24 mouse cellular contexts compared by ENCODE assay signal in genomic region chr8:41551925-41552414, GRCm38 (mm10).
DNase-seq lines count a peak whose midpoint lies in the region; ATAC-seq lines count a peak whose summit lies in the region.
"Had no signal": no experiment of that assay in that cellular context is flagged by ENCODE, and none has a peak within 500 bp of the region (broad histone marks: within the 10 kb centered on the region; RNA-seq: fewer than 3 reads in every experiment).

No protein-coding gene starts in this region.

- H3K27ac ChIP-seq in kidney, embryonic 16.5 days (ENCODE audit: low read length): no peak overlapping the region
- H3K27ac ChIP-seq in kidney, embryonic 14.5 days (ENCODE audit: low read depth, low read length): no peak overlapping the region
- no peak overlapping the region for H3K27ac ChIP-seq in embryonic facial prominence, embryonic 11.5 days (replicated peaks; ENCODE audit: low read depth, low read length)
- peak overlapping the region; percentile 32; the same call in 1 of the 2 replicates for H3K27ac ChIP-seq in limb, embryonic 11.5 days (replicated peaks; ENCODE audit: low read depth, low read length)
- no peak overlapping the region for H3K27ac ChIP-seq in liver, embryonic 12.5 days
- H3K27ac ChIP-seq: embryonic facial prominence, embryonic 13.5 days; forebrain, embryonic 13.5 days; heart, adult 2 months; heart, embryonic 15.5 days; hindbrain, embryonic 13.5 days; hindbrain, postnatal 0 days had no signal

- no peaks in the 10 kb centered on the region for H3K9me3 ChIP-seq in kidney, embryonic 16.5 days (ENCODE audit: low read length)
- H3K9me3 ChIP-seq in kidney, embryonic 14.5 days (ENCODE audit: control insufficient read depth, low read length): no peaks in the 10 kb centered on the region
- no peaks in the 10 kb centered on the region for H3K9me3 ChIP-seq in embryonic facial prominence, embryonic 11.5 days (replicated peaks; ENCODE audit: control insufficient read depth, low read length)
- no peaks in the 10 kb centered on the region for H3K9me3 ChIP-seq in limb, embryonic 11.5 days (ENCODE audit: control insufficient read depth, low read length)
- H3K9me3 ChIP-seq in liver, embryonic 12.5 days (replicated peaks): no peaks in the 10 kb centered on the region
- H3K9me3 ChIP-seq: embryonic facial prominence, embryonic 13.5 days; forebrain, embryonic 13.5 days; G1E; heart, embryonic 15.5 days; hindbrain, embryonic 13.5 days had no signal

- H3K27me3 ChIP-seq in kidney, embryonic 16.5 days (ENCODE audit: insufficient read depth, low read length): no peaks in the 10 kb centered on the region
- no peaks in the 10 kb centered on the region for H3K27me3 ChIP-seq in kidney, embryonic 14.5 days (ENCODE audit: control insufficient read depth, insufficient read depth, low read length)
- H3K27me3 ChIP-seq in embryonic facial prominence, embryonic 11.5 days (ENCODE audit: control insufficient read depth, insufficient read depth, low read length): no peaks in the 10 kb centered on the region
- H3K27me3 ChIP-seq in limb, embryonic 11.5 days (ENCODE audit: control insufficient read depth, insufficient read depth, low read length): no peaks in the 10 kb centered on the region
- H3K27me3 ChIP-seq in liver, embryonic 12.5 days (replicated peaks): no peaks in the 10 kb centered on the region
- H3K27me3 ChIP-seq: forebrain, embryonic 13.5 days; heart, embryonic 15.5 days; hindbrain, embryonic 13.5 days had no signal

- no peaks in the 10 kb centered on the region for H3K36me3 ChIP-seq in kidney, embryonic 16.5 days (ENCODE audit: insufficient read depth, low read length)
- no peaks in the 10 kb centered on the region for H3K36me3 ChIP-seq in kidney, embryonic 14.5 days (ENCODE audit: control insufficient read depth, insufficient read depth, low read length)
- H3K36me3 ChIP-seq in embryonic facial prominence, embryonic 11.5 days (replicated peaks; ENCODE audit: control insufficient read depth, insufficient read depth, low read depth, low read length): no peaks in the 10 kb centered on the region
- H3K36me3 ChIP-seq in limb, embryonic 11.5 days (ENCODE audit: control insufficient read depth, insufficient read depth, low read length): no peaks in the 10 kb centered on the region
- no peaks in the 10 kb centered on the region for H3K36me3 ChIP-seq in liver, embryonic 12.5 days
- H3K36me3 ChIP-seq: embryonic facial prominence, embryonic 13.5 days; G1E; heart, embryonic 15.5 days; hindbrain, embryonic 13.5 days had no signal

- no peak overlapping the region for H3K4me3 ChIP-seq in kidney, embryonic 16.5 days (ENCODE audit: low read length)
- no peak overlapping the region for H3K4me3 ChIP-seq in kidney, embryonic 14.5 days (ENCODE audit: low read length)
- no peak overlapping the region for H3K4me3 ChIP-seq in embryonic facial prominence, embryonic 11.5 days (ENCODE audit: low read depth, low read length)
- H3K4me3 ChIP-seq in limb, embryonic 11.5 days (ENCODE audit: low read depth, low read length): no peak overlapping the region
- no peak overlapping the region for H3K4me3 ChIP-seq in liver, embryonic 12.5 days
- H3K4me3 ChIP-seq: embryonic facial prominence, embryonic 13.5 days; forebrain, embryonic 13.5 days; heart, adult 2 months; heart, embryonic 15.5 days; hindbrain, embryonic 13.5 days had no signal

- 0 out of 2 replicates have a peak, but pooled peaks cover 3% of the 10 kb centered on the region for H3K4me1 ChIP-seq in kidney, embryonic 16.5 days (ENCODE audit: insufficient read depth, low read length)
- H3K4me1 ChIP-seq in kidney, embryonic 14.5 days (ENCODE audit: control insufficient read depth, insufficient read depth, low read length): no peaks in the 10 kb centered on the region
- no peaks in the 10 kb centered on the region; the same call in 1 of the 2 replicates for H3K4me1 ChIP-seq in embryonic facial prominence, embryonic 11.5 days (ENCODE audit: control insufficient read depth, insufficient read depth, low read length)
- peaks cover 29% of the 10 kb centered on the region for H3K4me1 ChIP-seq in limb, embryonic 11.5 days (ENCODE audit: control insufficient read depth, insufficient read depth, low read length)
- no peaks in the 10 kb centered on the region for H3K4me1 ChIP-seq in liver, embryonic 12.5 days
- H3K4me1 ChIP-seq: forebrain, embryonic 13.5 days; heart, embryonic 15.5 days; hindbrain, embryonic 13.5 days had no signal

- peak overlapping the region; percentile 13; the same call in 1 of the 2 replicates for H3K4me2 ChIP-seq in kidney, embryonic 16.5 days (replicated peaks; ENCODE audit: low read depth, low read length)
- no peak overlapping the region for H3K4me2 ChIP-seq in kidney, embryonic 14.5 days (replicated peaks; ENCODE audit: low read depth, low read length)
- no peak overlapping the region for H3K4me2 ChIP-seq in embryonic facial prominence, embryonic 11.5 days (ENCODE audit: low read depth, low read length)
- no peak overlapping the region for H3K4me2 ChIP-seq in limb, embryonic 11.5 days (ENCODE audit: low read depth, severe bottlenecking)
- H3K4me2 ChIP-seq in liver, embryonic 12.5 days: no peak overlapping the region
- H3K4me2 ChIP-seq: embryonic facial prominence, embryonic 13.5 days; forebrain, embryonic 13.5 days; heart, embryonic 11.5 days; heart, embryonic 15.5 days; hindbrain, embryonic 13.5 days had no signal

- DNase-seq in embryonic facial prominence, embryonic 11.5 days (ENCODE audit: low spot score): peak; percentile 54
- DNase-seq in limb, embryonic 11.5 days (ENCODE audit: low spot score): peak; percentile 61
- DNase-seq in thymus, postnatal 4 days: no peak
- DNase-seq in frontal cortex, postnatal 10 days (ENCODE audit: low spot score in 2 of 2): no peak
- DNase-seq: adrenal gland, adult 8-10 months; adrenal gland, postnatal 36 days; B cell, adult 2 months; cerebellum, adult 2 months; cerebellum, postnatal 10 days; forebrain, postnatal 0 days; gastrocnemius, postnatal 10 days; heart, adult 2 months; heart, postnatal 14 days had no signal

- peak; percentile 31; the same call in 1 of the 2 replicates for ATAC-seq in kidney, embryonic 16.5 days (ENCODE audit: low FRiP score, low TSS enrichment)
- ATAC-seq in kidney, embryonic 14.5 days (ENCODE audit: low FRiP score, low TSS enrichment): no peak
- no peak for ATAC-seq in embryonic facial prominence, embryonic 11.5 days (replicated peaks; ENCODE audit: insufficient number of reproducible peaks, low FRiP score, low TSS enrichment, low read depth)
- 0 out of 2 replicates have a peak, but pooled peaks have one; percentile 55 for ATAC-seq in limb, embryonic 11.5 days (ENCODE audit: insufficient number of reproducible peaks, low FRiP score, low TSS enrichment, low read depth)
- ATAC-seq in liver, embryonic 12.5 days: no peak
- ATAC-seq: CD4-positive, CD25-positive, alpha-beta regulatory T cell, adult 4 months; forebrain, embryonic 13.5 days; forebrain, postnatal 0 days; hindbrain, postnatal 0 days had no signal

- WGBS in kidney, embryonic 16.5 days: 40% methylated on average over 15 of the region's 15 CpGs
- 43% methylated on average over 15 of the region's 15 CpGs for WGBS in kidney, embryonic 14.5 days
- WGBS in embryonic facial prominence, embryonic 11.5 days: 44% methylated on average over 15 of the region's 15 CpGs
- 27% methylated on average over 15 of the region's 15 CpGs for WGBS in limb, embryonic 11.5 days
- WGBS in liver, embryonic 12.5 days (ENCODE audit: insufficient replicate concordance): 75% methylated on average over 15 of the region's 15 CpGs

- no peak overlapping the region for H3K9ac ChIP-seq in kidney, embryonic 16.5 days (replicated peaks; ENCODE audit: low read length)
- no peak overlapping the region for H3K9ac ChIP-seq in kidney, embryonic 14.5 days (ENCODE audit: low read depth, low read length)
- H3K9ac ChIP-seq in embryonic facial prominence, embryonic 11.5 days (replicated peaks; ENCODE audit: low read length): no peak overlapping the region
- no peak overlapping the region for H3K9ac ChIP-seq in limb, embryonic 11.5 days (ENCODE audit: low read length)
- no peak overlapping the region for H3K9ac ChIP-seq in liver, embryonic 12.5 days
- H3K9ac ChIP-seq: embryonic facial prominence, embryonic 13.5 days; forebrain, embryonic 13.5 days; forebrain, postnatal 0 days; heart, embryonic 15.5 days; hindbrain, embryonic 13.5 days had no signal

Comparison
In these comparisons a context has a peak if more than half of its experiments do, and no peak if none do; other contexts are left out.
1. ATAC-seq: peak in kidney, embryonic 16.5 days (single experiment) and limb, embryonic 11.5 days (single experiment); none in kidney, embryonic 14.5 days (single experiment), embryonic facial prominence, embryonic 11.5 days (single experiment) and liver, embryonic 12.5 days (single experiment).
2. DNase-seq: peak in embryonic facial prominence, embryonic 11.5 days (single experiment) and limb, embryonic 11.5 days (single experiment); none in thymus, postnatal 4 days (single experiment) and frontal cortex, postnatal 10 days (0 of 2).